Mouse (Mus musculus) embryonic facial prominence, embryonic 10.5 days (tissue): ENCODE measurements at regions not wholly inside any gene's neighbourhood (a gene's known extent, or its start where the extent isn't known, plus 50 kb on each side); places are given as distances from the start of the nearest gene placed in this dataset.

Experiments used
- DNase-seq: peaks from one replicate; pipeline ENCODE4 v3.0.0-alpha.2; 2017; ENCODE audit warnings: low spot score
- H3K27ac ChIP-seq: fragments of 300-500 bp; sonication (generic); replicated peaks from 2 replicates; pipeline ENCODE4 v1.5.1; 2016; ENCODE audit warnings: mild to moderate bottlenecking
- H3K27me3 ChIP-seq: fragments of 300-500 bp; sonication (generic); replicated peaks from 2 replicates; pipeline ENCODE4 v1.6.1; 2016; ENCODE audit warnings: low read depth, mild to moderate bottlenecking; ENCODE audit not compliant: poor library complexity, severe bottlenecking
- H3K36me3 ChIP-seq: fragments of 300-500 bp; sonication (generic); replicated peaks from 2 replicates; pipeline ENCODE4 v1.6.1; 2016; ENCODE audit warnings: mild to moderate bottlenecking, moderate library complexity
- H3K4me1 ChIP-seq: fragments of 300-500 bp; sonication (generic); 2 replicates; pipeline ENCODE4 v1.6.1; 2016
- H3K4me3 ChIP-seq: fragments of 300-500 bp; sonication (generic); 2 replicates; pipeline ENCODE4 v1.5.1; 2016; ENCODE audit warnings: mild to moderate bottlenecking, moderate library complexity
- H3K9me3 ChIP-seq: fragments of 300-500 bp; sonication (generic); 2 replicates; pipeline ENCODE4 v1.6.1; 2016; ENCODE audit warnings: mild to moderate bottlenecking
- WGBS: fragments of 180-500 bp; shearing (Covaris S2); methylation state at CpG from one replicate; pipeline ENCODE4 v1.1.7; 2016; 5-methylcytosine and 5-hydroxymethylcytosine counted together

DNA sequence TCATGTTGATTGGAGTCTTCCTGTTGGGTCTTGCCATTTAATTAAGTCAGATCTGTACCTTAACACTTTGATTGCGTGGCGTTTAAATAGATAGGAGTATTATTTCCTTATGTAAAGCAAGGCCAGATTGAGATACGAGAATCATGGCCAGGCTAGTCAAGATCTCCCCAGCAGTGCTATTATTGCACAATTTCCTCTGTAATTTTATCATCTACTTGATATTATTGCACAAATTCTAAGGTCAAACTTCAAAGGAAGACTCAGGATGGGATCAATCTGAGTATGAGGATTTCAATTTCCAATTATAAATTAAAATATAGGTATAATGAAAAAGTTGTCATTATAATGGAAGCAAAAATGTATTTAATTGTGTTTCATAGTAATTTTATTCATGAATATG lies 221.9 kb downstream of the 9330182O14Rik start:
- H3K36me3 ChIP-seq: no peaks in the 10 kb centered on the region
- DNase-seq: no peak
- no peaks in the 10 kb centered on the region for H3K9me3 ChIP-seq
- no peak overlapping the region for H3K27ac ChIP-seq
- no peaks in the 10 kb centered on the region for H3K4me1 ChIP-seq
- H3K4me3 ChIP-seq: no peak overlapping the region
- 85% methylated on average over 3 of the region's 3 CpGs for WGBS
- H3K27me3 ChIP-seq: no peaks in the 10 kb centered on the region

GRCm38 (mm10) chr15:40358341-40358740 lies 224.2 kb downstream of the 9330182O14Rik start:
- H3K4me3 ChIP-seq: no peak overlapping the region
- no peaks in the 10 kb centered on the region for H3K9me3 ChIP-seq
- no peaks in the 10 kb centered on the region for H3K4me1 ChIP-seq
- H3K27ac ChIP-seq: no peak overlapping the region
- H3K27me3 ChIP-seq: no peaks in the 10 kb centered on the region
- H3K36me3 ChIP-seq: no peaks in the 10 kb centered on the region
- 89% methylated on average over 2 of the region's 2 CpGs for WGBS
- DNase-seq: no peak

DNA sequence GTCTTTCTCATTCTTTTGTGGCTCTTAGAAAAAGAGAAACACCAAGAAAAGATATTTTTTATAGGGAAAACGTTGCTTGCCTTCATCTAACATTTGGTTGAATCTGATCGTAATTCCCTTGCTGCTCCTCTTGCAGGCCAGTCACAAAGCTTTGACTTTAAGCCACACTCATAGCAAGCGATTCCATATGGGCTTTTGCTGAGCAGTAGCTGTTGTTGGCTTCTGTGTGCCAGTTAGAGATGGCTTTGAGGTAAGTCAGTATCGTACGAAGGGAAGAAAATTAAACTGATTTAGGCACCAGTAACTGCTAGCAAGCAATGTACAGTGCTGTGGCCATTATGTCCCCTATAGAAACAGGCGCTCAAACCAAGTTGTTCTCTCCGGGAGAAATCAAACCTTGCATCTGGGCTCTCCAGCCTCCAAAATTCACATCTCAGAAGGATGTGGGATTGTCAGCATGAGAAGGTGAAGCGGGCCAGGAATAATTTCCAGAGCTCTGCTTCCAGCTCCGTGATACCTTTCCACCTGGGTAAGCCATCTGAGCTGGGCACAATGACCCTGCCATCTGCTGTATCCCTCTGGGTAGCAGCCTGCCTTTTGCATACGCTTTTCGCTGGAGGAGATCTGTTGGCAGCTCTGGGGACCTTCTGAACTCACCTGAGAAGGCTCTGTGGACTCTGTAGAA lies 227.8 kb downstream of the 9330182O14Rik start:
- no peaks in the 10 kb centered on the region for H3K36me3 ChIP-seq
- WGBS: 83% methylated on average over 11 of the region's 11 CpGs
- no peak overlapping the region for H3K4me3 ChIP-seq
- H3K4me1 ChIP-seq: no peaks in the 10 kb centered on the region
- DNase-seq: no peak
- H3K27me3 ChIP-seq: no peaks in the 10 kb centered on the region
- H3K27ac ChIP-seq: no peak overlapping the region
- H3K9me3 ChIP-seq: no peaks in the 10 kb centered on the region

- H3K27ac ChIP-seq: no peak overlapping the region
- DNase-seq: no peak
Observed at GRCm38 (mm10) chr15:40364221-40364621, 230.1 kb downstream of the 9330182O14Rik start.

GRCm38 (mm10) chr15:40365613-40366012 lies 231.4 kb downstream of the 9330182O14Rik start:
- H3K4me1 ChIP-seq: no peaks in the 10 kb centered on the region
- no peak overlapping the region for H3K27ac ChIP-seq
- DNase-seq: no peak
- no peak overlapping the region for H3K4me3 ChIP-seq
- H3K27me3 ChIP-seq: no peaks in the 10 kb centered on the region
- H3K36me3 ChIP-seq: no peaks in the 10 kb centered on the region
- H3K9me3 ChIP-seq: no peaks in the 10 kb centered on the region

More at GRCm38 (mm10) chr15:40364221-40364621, 230.1 kb downstream of the 9330182O14Rik start:
- WGBS: 93% methylated on average over 1 of the region's 1 CpGs
- Histone ChIP-seq H3K36me3 (no peaks in the 10 kb centered on the region), H3K27me3 (no peaks in the 10 kb centered on the region), H3K9me3 (no peaks in the 10 kb centered on the region), H3K4me3 (no peak overlapping the region), H3K4me1 (no peaks in the 10 kb centered on the region)

GRCm38 (mm10) chr15:40367026-40367425 lies 232.9 kb downstream of the 9330182O14Rik start:
- H3K36me3 ChIP-seq: no peaks in the 10 kb centered on the region
- H3K4me1 ChIP-seq: no peaks in the 10 kb centered on the region
- DNase-seq: no peak
- no peaks in the 10 kb centered on the region for H3K9me3 ChIP-seq
- 27% methylated on average over 1 of the region's 1 CpGs for WGBS
- no peak overlapping the region for H3K27ac ChIP-seq
- no peak overlapping the region for H3K4me3 ChIP-seq
- H3K27me3 ChIP-seq: no peaks in the 10 kb centered on the region

DNA sequence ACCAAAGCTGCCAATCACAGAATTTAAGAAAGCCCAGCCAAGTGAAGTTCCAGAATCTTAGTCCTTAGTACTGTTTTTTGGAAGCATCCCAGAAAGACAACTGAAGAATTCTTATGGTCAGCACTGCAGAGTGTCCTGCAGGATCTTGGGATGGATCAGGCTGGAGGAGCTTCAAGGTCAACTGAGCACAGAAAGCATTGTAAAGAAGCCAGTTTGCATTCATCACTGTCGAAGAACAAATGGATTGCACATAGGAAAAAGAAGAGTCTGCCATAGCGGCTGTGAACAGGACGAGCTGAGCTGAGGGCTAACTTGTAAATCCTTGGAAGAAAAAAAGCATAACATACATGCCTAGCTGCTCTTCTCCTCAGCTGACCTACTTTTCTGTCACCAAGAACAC lies 234.6 kb downstream of the 9330182O14Rik start:
- Histone ChIP-seq H3K4me3 (no peak overlapping the region), H3K36me3 (no peaks in the 10 kb centered on the region), H3K27me3 (no peaks in the 10 kb centered on the region), H3K27ac (no peak overlapping the region), H3K4me1 (no peaks in the 10 kb centered on the region), H3K9me3 (no peaks in the 10 kb centered on the region)
- WGBS: 88% methylated on average over 3 of the region's 3 CpGs
- DNase-seq: no peak

DNA sequence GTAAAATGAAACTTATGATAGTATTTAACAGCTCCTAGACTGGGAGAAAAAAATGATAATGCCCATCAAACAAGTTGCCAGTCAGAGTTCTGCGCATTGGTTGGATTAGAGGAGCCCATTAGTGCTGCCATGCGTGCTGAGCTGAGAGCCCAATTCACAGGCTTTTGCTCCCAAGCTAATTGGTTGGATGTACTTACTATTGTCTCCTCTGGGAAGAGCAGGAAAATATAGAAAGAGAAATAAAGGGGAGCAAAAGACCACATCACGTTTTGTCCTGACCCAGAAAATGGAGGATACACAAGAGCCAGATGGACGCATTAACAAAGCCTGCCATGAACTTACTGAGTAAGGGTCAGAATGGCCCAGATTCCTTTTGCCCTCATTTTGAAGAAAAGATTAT lies 237.3 kb downstream of the 9330182O14Rik start:
- no peak overlapping the region for H3K4me3 ChIP-seq
- no peak for DNase-seq
- H3K9me3 ChIP-seq: no peaks in the 10 kb centered on the region
- WGBS: 70% methylated on average over 4 of the region's 4 CpGs
- H3K4me1 ChIP-seq: no peaks in the 10 kb centered on the region
- no peaks in the 10 kb centered on the region for H3K36me3 ChIP-seq
- H3K27me3 ChIP-seq: no peaks in the 10 kb centered on the region
- H3K27ac ChIP-seq: no peak overlapping the region

- Histone ChIP-seq H3K36me3 (no peaks in the 10 kb centered on the region), H3K27ac (no peak overlapping the region), H3K4me1 (no peaks in the 10 kb centered on the region), H3K9me3 (no peaks in the 10 kb centered on the region), H3K4me3 (no peak overlapping the region), H3K27me3 (no peaks in the 10 kb centered on the region)
- DNase-seq: no peak
- 83% methylated on average over 2 of the region's 2 CpGs for whole genome bisulfite sequencing
Observed at GRCm38 (mm10) chr15:40386526-40386925, 252.4 kb downstream of the 9330182O14Rik start.

GRCm38 (mm10) chr15:40387746-40388145 lies 253.6 kb downstream of the 9330182O14Rik start:
- H3K27me3 ChIP-seq: no peaks in the 10 kb centered on the region
- no peaks in the 10 kb centered on the region for H3K36me3 ChIP-seq
- no peak for DNase-seq
- H3K27ac ChIP-seq: no peak overlapping the region
- WGBS: 70% methylated on average over 2 of the region's 2 CpGs
- no peaks in the 10 kb centered on the region for H3K4me1 ChIP-seq
- no peak overlapping the region for H3K4me3 ChIP-seq
- H3K9me3 ChIP-seq: no peaks in the 10 kb centered on the region

GRCm38 (mm10) chr15:40388806-40389205 lies 254.6 kb downstream of the 9330182O14Rik start:
- no peak overlapping the region for H3K4me3 ChIP-seq
- 85% methylated on average over 2 of the region's 2 CpGs for WGBS
- H3K4me1 ChIP-seq: no peaks in the 10 kb centered on the region
- no peaks in the 10 kb centered on the region for H3K36me3 ChIP-seq
- DNase-seq: no peak
- no peak overlapping the region for H3K27ac ChIP-seq
- no peaks in the 10 kb centered on the region for H3K27me3 ChIP-seq
- no peaks in the 10 kb centered on the region for H3K9me3 ChIP-seq

DNA sequence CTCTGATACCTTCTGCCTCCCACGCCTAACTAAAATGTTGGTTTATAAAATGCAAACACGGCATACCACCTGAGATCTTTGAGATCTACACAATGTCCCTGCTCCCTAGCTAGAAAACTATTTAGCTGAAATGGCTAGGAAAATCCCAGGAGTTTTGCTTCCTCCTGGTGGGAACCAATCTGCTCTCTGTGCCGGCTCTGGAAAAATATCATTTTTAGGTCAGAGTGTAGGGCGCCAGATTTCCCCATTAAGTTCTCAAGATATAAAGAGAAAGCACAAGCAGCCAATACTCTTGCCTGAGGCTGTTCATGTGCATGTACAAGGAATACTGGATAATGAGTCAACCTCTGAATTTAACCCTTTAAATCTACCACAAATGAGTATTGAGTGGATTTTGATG lies 301.0 kb downstream of the 9330182O14Rik start:
- no peak overlapping the region for H3K4me3 ChIP-seq
- no peaks in the 10 kb centered on the region for H3K4me1 ChIP-seq
- no peaks in the 10 kb centered on the region for H3K27me3 ChIP-seq
- H3K9me3 ChIP-seq: no peaks in the 10 kb centered on the region
- no peak overlapping the region for H3K27ac ChIP-seq
- DNase-seq: no peak
- no peaks in the 10 kb centered on the region for H3K36me3 ChIP-seq
- WGBS: 86% methylated on average over 4 of the region's 4 CpGs

- DNase-seq: no peak
- H3K27ac ChIP-seq: no peak overlapping the region
- no peaks in the 10 kb centered on the region for H3K4me1 ChIP-seq
- H3K36me3 ChIP-seq: no peaks in the 10 kb centered on the region
- H3K9me3 ChIP-seq: no peaks in the 10 kb centered on the region
- no peaks in the 10 kb centered on the region for H3K27me3 ChIP-seq
- no peak overlapping the region for H3K4me3 ChIP-seq
- 62% methylated on average over 3 of the region's 3 CpGs for WGBS
Observed at GRCm38 (mm10) chr15:40436688-40437087, 302.5 kb downstream of the 9330182O14Rik start.
